Mouse (Mus musculus): ENCODE results near the gene Parp3. TPM values are rescaled to one million over a fixed set of nuclear protein-coding genes. Genes with fewer than 3 reads are reported as not detected.

Parp3 gene
- total and polyA plus RNA-seq, 3 experiments, result 0.85 to 3.2 TPM; not detected in 1

GRCm38 (mm10) chr9:106483136-106483535 lies 6.4 kb upstream of the Parp3 start:
- DNase-seq (ENCODE audit: low spot score), result no peak
- H3K36me3 ChIP-seq (replicated peaks), result peaks cover 75% of the 10 kb centered on the region
- H3K4me3 ChIP-seq (ENCODE audit: low read depth, low read length), result no peak overlapping the region
- no peak for ATAC-seq (ENCODE audit: extremely low read depth, insufficient number of reproducible peaks, low FRiP score, poor library complexity, severe bottlenecking)
- TF ChIP-seq GATA1 (IDR thresholded peaks at IDR 0.05; ENCODE audit: borderline replicate concordance, low read length) (no peak), CTCF (IDR thresholded peaks at IDR 0.05; ENCODE audit: low read depth, low read length) (no peak), TAL1 (conservative IDR thresholded peaks at IDR 0.05; ENCODE audit: low read depth, low read length) (no peak), POLR2AphosphoS5 (IDR thresholded peaks at IDR 0.05; ENCODE audit: insufficient replicate concordance, low read depth, low read length) (no peak), GATA2 (IDR thresholded peaks at IDR 0.05; ENCODE audit: borderline replicate concordance, low read depth, low read length) (no peak)
- no peaks in the 10 kb centered on the region for H3K9me3 ChIP-seq (replicated peaks)
- peaks cover 39% of the 10 kb centered on the region for H3K4me1 ChIP-seq (ENCODE audit: insufficient read depth, low read depth, low read length)
- no peaks in the 10 kb centered on the region for H3K27me3 ChIP-seq (ENCODE audit: insufficient read depth, low read length)

DNA sequence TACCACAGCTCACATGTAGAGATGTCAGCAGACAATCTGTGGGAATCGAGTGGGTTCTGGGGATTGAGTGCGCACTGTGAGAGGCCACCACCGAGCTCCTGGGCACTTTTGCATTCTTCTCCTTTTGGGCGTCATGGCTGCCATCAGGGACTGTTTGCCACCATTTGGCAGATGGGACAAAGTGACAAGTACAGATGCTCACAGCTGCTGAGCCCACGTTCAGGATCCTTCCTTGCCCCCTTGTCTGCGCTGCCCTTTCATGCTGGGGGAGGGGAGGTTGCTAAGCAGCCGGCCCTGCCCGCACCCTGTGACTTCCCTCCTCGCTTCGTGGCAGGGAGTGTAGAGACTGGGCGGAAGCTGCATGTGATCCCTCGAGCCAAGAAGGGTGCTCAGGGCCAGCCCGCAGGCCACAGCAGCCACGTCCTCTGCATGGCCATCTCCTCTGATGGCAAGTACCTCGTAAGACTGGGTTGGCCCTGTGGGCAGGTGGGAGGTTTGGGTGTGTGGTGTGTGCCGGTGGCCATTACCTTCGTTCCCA lies 5.9 kb upstream of the Parp3 start:
- peaks cover 75% of the 10 kb centered on the region for H3K36me3 ChIP-seq (replicated peaks)
- DNase-seq (ENCODE audit: low spot score), result no peak

DNA sequence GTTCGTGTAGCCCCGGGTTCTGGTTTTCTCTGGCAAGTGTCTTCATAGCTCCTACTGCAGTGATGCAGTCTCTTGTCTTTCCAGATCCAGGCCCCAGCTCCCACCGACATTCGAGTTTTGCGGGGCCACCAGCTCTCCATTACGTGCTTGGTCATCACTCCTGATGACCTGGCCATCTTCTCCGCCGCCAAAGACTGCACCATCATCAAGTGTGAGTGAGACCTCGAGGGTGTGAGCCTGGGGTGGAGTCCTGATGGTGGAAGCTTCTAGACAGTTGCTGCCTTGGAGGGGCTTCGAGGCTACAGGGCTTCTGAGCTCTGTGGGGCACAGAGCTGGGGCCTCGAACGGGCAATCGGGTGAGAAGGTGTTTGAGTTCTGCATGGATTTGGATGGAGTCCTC lies 4.9 kb upstream of the Parp3 start:
- Histone ChIP-seq H3K36me3 (replicated peaks) (peaks cover 75% of the 10 kb centered on the region), H3K4me3 (ENCODE audit: low read depth, low read length) (no peak overlapping the region), H3K4me1 (ENCODE audit: insufficient read depth, low read depth, low read length) (peaks cover 43% of the 10 kb centered on the region), H3K9me3 (replicated peaks) (no peaks in the 10 kb centered on the region), H3K27me3 (ENCODE audit: insufficient read depth, low read length) (no peaks in the 10 kb centered on the region)
- DNase-seq (ENCODE audit: low spot score), result no peak
- TF ChIP-seq CTCF (IDR thresholded peaks at IDR 0.05; ENCODE audit: low read depth, low read length) (no peak), GATA2 (IDR thresholded peaks at IDR 0.05; ENCODE audit: borderline replicate concordance, low read depth, low read length) (no peak), POLR2AphosphoS5 (IDR thresholded peaks at IDR 0.05; ENCODE audit: insufficient replicate concordance, low read depth, low read length) (no peak), GATA1 (IDR thresholded peaks at IDR 0.05; ENCODE audit: borderline replicate concordance, low read length) (no peak), TAL1 (conservative IDR thresholded peaks at IDR 0.05; ENCODE audit: low read depth, low read length) (no peak)
- ATAC-seq (ENCODE audit: extremely low read depth, insufficient number of reproducible peaks, low FRiP score, poor library complexity, severe bottlenecking), result no peak

More for the DNA sequence above, 5.9 kb upstream of the Parp3 start:
- Histone ChIP-seq H3K4me1 (ENCODE audit: insufficient read depth, low read depth, low read length) (peaks cover 43% of the 10 kb centered on the region), H3K4me3 (ENCODE audit: low read depth, low read length) (no peak overlapping the region), H3K27me3 (ENCODE audit: insufficient read depth, low read length) (no peaks in the 10 kb centered on the region), H3K9me3 (replicated peaks) (no peaks in the 10 kb centered on the region)
- no peak for ATAC-seq (ENCODE audit: extremely low read depth, insufficient number of reproducible peaks, low FRiP score, poor library complexity, severe bottlenecking)
- no peak for TF ChIP-seq GATA1 (IDR thresholded peaks at IDR 0.05; ENCODE audit: borderline replicate concordance, low read length)
- TF ChIP-seq CTCF (IDR thresholded peaks at IDR 0.05; ENCODE audit: low read depth, low read length), result no peak
- TF ChIP-seq TAL1 (conservative IDR thresholded peaks at IDR 0.05; ENCODE audit: low read depth, low read length), result no peak
- no peak for TF ChIP-seq POLR2AphosphoS5 (IDR thresholded peaks at IDR 0.05; ENCODE audit: insufficient replicate concordance, low read depth, low read length)
- no peak for TF ChIP-seq GATA2 (IDR thresholded peaks at IDR 0.05; ENCODE audit: borderline replicate concordance, low read depth, low read length)

DNA sequence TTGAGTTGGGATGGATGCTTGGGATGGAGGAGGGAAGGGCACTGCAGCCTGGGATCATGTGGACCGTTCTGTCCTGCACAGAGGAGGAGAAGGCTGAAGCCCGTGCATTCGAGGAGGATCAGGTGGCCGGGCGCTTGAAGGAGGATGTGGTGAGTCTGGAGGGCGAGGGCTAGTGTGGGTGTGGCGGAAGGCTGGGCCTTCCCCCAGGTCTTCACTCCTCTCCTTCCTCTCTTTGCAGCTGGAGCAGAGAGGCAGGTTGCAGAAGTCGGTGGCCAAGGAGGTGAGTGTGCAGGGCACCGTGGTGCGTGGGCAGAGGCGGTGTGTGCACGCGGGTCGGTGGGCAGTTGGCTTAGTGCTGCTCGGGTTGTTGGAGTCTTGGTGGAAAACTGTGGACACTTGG lies 4.3 kb upstream of the Parp3 start:
- peaks cover 49% of the 10 kb centered on the region for H3K4me1 ChIP-seq (ENCODE audit: insufficient read depth, low read depth, low read length)
- DNase-seq (ENCODE audit: low spot score) (no peak), ATAC-seq (ENCODE audit: extremely low read depth, insufficient number of reproducible peaks, low FRiP score, poor library complexity, severe bottlenecking) (no peak)
- H3K9me3 ChIP-seq (replicated peaks), result no peaks in the 10 kb centered on the region
- peaks cover 74% of the 10 kb centered on the region for H3K36me3 ChIP-seq (replicated peaks)
- H3K4me3 ChIP-seq (ENCODE audit: low read depth, low read length), result no peak overlapping the region
- TF ChIP-seq TAL1 (conservative IDR thresholded peaks at IDR 0.05; ENCODE audit: low read depth, low read length), result no peak
- TF ChIP-seq POLR2AphosphoS5 (IDR thresholded peaks at IDR 0.05; ENCODE audit: insufficient replicate concordance, low read depth, low read length), result no peak
- no peak for TF ChIP-seq GATA1 (IDR thresholded peaks at IDR 0.05; ENCODE audit: borderline replicate concordance, low read length)
- no peaks in the 10 kb centered on the region for H3K27me3 ChIP-seq (ENCODE audit: insufficient read depth, low read length)

DNA sequence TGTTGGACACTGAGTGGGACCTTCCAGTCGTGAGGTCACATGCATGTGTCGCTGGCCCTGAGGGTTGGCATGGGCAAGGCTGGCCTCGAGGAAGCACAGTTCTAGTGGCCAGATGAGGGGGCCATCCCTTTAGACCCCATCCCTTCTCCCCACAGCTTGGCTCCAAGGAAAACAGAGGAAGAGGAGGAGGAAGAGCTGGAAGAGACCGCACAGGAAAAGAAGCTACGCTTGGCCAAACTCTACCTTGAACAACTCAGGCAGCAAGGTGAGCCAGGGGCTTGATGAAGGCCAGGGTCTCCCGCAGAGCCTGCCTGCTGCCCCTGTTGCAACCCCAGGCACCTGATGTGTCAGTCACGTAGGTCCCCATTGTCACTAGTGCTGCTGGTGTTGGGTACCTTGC lies 3.8 kb upstream of the Parp3 start:
- TF ChIP-seq CTCF (IDR thresholded peaks at IDR 0.05; ENCODE audit: low read depth, low read length) (no peak), TAL1 (conservative IDR thresholded peaks at IDR 0.05; ENCODE audit: low read depth, low read length) (no peak), GATA2 (IDR thresholded peaks at IDR 0.05; ENCODE audit: borderline replicate concordance, low read depth, low read length) (no peak), GATA1 (IDR thresholded peaks at IDR 0.05; ENCODE audit: borderline replicate concordance, low read length) (no peak), POLR2AphosphoS5 (IDR thresholded peaks at IDR 0.05; ENCODE audit: insufficient replicate concordance, low read depth, low read length) (no peak)
- Histone ChIP-seq H3K36me3 (replicated peaks) (peaks cover 69% of the 10 kb centered on the region), H3K4me3 (ENCODE audit: low read depth, low read length) (no peak overlapping the region), H3K27me3 (ENCODE audit: insufficient read depth, low read length) (no peaks in the 10 kb centered on the region), H3K9me3 (replicated peaks) (no peaks in the 10 kb centered on the region), H3K4me1 (ENCODE audit: insufficient read depth, low read depth, low read length) (peaks cover 55% of the 10 kb centered on the region)
- ATAC-seq (ENCODE audit: extremely low read depth, insufficient number of reproducible peaks, low FRiP score, poor library complexity, severe bottlenecking) (no peak), DNase-seq (ENCODE audit: low spot score) (no peak)

DNA sequence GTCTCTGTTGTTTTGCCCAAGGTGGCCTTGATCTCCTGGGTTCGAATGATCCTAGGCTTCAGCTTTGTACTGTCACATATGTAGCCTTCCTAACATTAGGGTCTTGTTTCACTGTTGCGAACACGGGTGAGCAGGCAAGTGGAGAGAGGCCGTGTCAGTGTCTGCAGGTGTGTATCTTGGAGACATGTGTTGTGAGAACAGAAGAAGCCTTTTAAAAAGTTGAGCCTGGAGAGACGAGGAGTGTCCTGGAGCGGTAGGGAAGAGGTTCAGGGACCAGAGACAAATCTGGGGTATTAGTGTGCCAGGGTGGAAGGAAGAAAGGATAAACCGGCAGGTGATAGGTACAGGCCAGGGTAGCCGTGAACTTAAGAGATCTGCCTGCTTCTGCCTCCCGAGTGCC lies 1.4 kb upstream of the Parp3 start:
- ATAC-seq (ENCODE audit: extremely low read depth, insufficient number of reproducible peaks, low FRiP score, poor library complexity, severe bottlenecking) (no peak), DNase-seq (ENCODE audit: low spot score) (no peak)
- peaks cover 44% of the 10 kb centered on the region for H3K36me3 ChIP-seq (replicated peaks)
- no peaks in the 10 kb centered on the region for H3K9me3 ChIP-seq (replicated peaks)
- TF ChIP-seq POLR2AphosphoS5 (IDR thresholded peaks at IDR 0.05; ENCODE audit: insufficient replicate concordance, low read depth, low read length) (no peak), GATA2 (IDR thresholded peaks at IDR 0.05; ENCODE audit: borderline replicate concordance, low read depth, low read length) (no peak), GATA1 (IDR thresholded peaks at IDR 0.05; ENCODE audit: borderline replicate concordance, low read length) (no peak), CTCF (IDR thresholded peaks at IDR 0.05; ENCODE audit: low read depth, low read length) (no peak), TAL1 (conservative IDR thresholded peaks at IDR 0.05; ENCODE audit: low read depth, low read length) (no peak)
- H3K4me1 ChIP-seq (ENCODE audit: insufficient read depth, low read depth, low read length), result peaks cover 67% of the 10 kb centered on the region
- peaks cover 10% of the 10 kb centered on the region for H3K27me3 ChIP-seq (ENCODE audit: insufficient read depth, low read length)
- H3K4me3 ChIP-seq (ENCODE audit: low read depth, low read length), result peak overlapping the region; percentile 82

Measured in G1E (cell line).